ENCODE assay signal across 18 mouse cellular contexts in genomic region chr1:80624552-80624951, GRCm38 (mm10).
"Had no signal": no experiment of that assay in that cellular context is flagged by ENCODE, and none has a peak within 500 bp of the region (broad histone marks: within the 10 kb centered on the region; RNA-seq: fewer than 3 reads in every experiment).

No protein-coding gene starts in this region.

- H3K27me3 ChIP-seq: liver, embryonic 13.5 days; liver, embryonic 15.5 days; lung, embryonic 15.5 days; megakaryocyte, embryonic 14.5 days; midbrain, embryonic 13.5 days; midbrain, embryonic 15.5 days; neural tube, embryonic 13.5 days had no signal

- H3K27ac ChIP-seq: liver, embryonic 13.5 days; liver, embryonic 15.5 days; lung, embryonic 15.5 days; macrophage; midbrain, embryonic 13.5 days; midbrain, embryonic 15.5 days; neural tube, embryonic 13.5 days had no signal

- H3K36me3 ChIP-seq: liver, embryonic 13.5 days; liver, embryonic 15.5 days; lung, embryonic 15.5 days; midbrain, embryonic 13.5 days; midbrain, embryonic 15.5 days; neural tube, embryonic 13.5 days had no signal

- H3K9ac ChIP-seq: liver, embryonic 13.5 days; liver, embryonic 15.5 days; liver, postnatal 0 days; lung, embryonic 15.5 days; midbrain, embryonic 13.5 days; midbrain, embryonic 15.5 days; neural tube, embryonic 13.5 days had no signal

- DNase-seq: liver, embryonic 13.5 days; liver, postnatal 0 days; lung, adult 2 months; lung, postnatal 14 days; lung, postnatal 36 days; right cerebral cortex, postnatal 14 days; thymus, adult 2 months; thymus, postnatal 25 days; thymus, postnatal 4 days had no signal

- ATAC-seq: liver, postnatal 0 days; lung, postnatal 0 days; midbrain, embryonic 13.5 days; midbrain, embryonic 15.5 days had no signal

- H3K9me3 ChIP-seq: liver, embryonic 13.5 days; liver, embryonic 15.5 days; lung, embryonic 15.5 days; megakaryocyte, embryonic 14.5 days; midbrain, embryonic 13.5 days; midbrain, embryonic 15.5 days; neural tube, embryonic 13.5 days had no signal

- H3K4me3 ChIP-seq: liver, embryonic 13.5 days; liver, embryonic 15.5 days; lung, embryonic 15.5 days; megakaryocyte, embryonic 14.5 days; midbrain, embryonic 13.5 days; midbrain, embryonic 15.5 days; neural tube, embryonic 13.5 days had no signal

- H3K4me1 ChIP-seq: liver, embryonic 13.5 days; liver, embryonic 15.5 days; lung, embryonic 15.5 days; midbrain, embryonic 13.5 days; midbrain, embryonic 15.5 days had no signal

- H3K4me2 ChIP-seq: liver, embryonic 13.5 days; liver, embryonic 15.5 days; lung, embryonic 15.5 days; midbrain, embryonic 11.5 days; midbrain, embryonic 13.5 days; midbrain, embryonic 15.5 days; neural tube, embryonic 13.5 days had no signal
